Mouse (Mus musculus): ENCODE results near the gene Fbxo22. TPM values are rescaled to one million over a fixed set of nuclear protein-coding genes. Genes with fewer than 3 reads are reported as not detected.

The Fbxo22 gene
- 59.2 and 62.4 TPM in 2 replicates for polyA plus RNA-seq (2014; fragmentation: Nextera tagmentation; extraction: Ambion mirVana)

DNA sequence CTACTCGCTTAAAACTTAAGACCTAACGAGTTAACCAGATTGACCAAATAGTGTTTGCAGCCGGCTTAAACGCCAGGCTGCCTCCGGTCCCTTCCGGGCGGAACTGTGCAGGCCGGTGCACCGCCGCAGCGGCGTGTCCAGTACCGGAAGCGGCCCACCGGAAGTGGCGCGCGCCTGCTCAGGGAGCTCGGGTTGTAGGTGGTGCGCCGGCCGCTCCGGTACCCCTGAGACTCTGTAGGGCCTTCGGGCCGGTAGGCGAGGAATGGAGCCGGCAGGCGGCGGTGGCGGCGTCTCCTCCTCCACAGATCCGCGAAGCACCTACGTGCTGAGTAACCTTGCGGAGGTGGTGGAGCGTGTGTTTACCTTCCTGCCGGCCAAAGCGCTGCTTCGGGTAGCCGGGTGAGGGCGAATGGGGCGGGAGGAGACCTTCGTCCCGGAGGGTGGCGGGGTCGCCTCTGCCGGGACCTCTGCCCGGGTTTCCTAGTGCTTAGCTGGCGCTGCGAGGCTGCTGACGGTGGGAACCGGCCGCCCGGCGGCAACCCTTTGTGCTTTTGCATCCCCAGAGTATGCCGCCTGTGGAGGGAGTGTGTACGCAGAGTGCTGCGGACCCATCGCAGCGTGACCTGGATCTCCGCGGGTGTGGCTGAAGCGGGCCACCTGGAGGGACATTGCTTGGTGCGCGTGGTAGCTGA is at the start of gene Fbxo22:
Gene Fbxo22 (plus strand): TSS at position 136 of the 692 bp plus-strand sequence.
- peak within 1 kb of the TSS; percentile 77 to 89 for H3K4me3 ChIP-seq (ENCODE audit: control insufficient read depth in 1 of 2, insufficient read depth in 1 of 2, low read depth in 1 of 2, low read length in 2 of 2)
- H3K36me3 ChIP-seq (ENCODE audit: control insufficient read depth, insufficient read depth, low read length) = peaks cover 30% of the 10 kb centered on the region
- H3K9ac ChIP-seq (ENCODE audit: low read length) = peak within 1 kb of the TSS; percentile 84
- H3K27me3 ChIP-seq (ENCODE audit: control insufficient read depth, insufficient read depth, low read length) = no peaks in the 10 kb centered on the region
- ATAC-seq (ENCODE audit: insufficient number of reproducible peaks, insufficient read depth, low FRiP score, low read depth) = peak; percentile 92
- H3K4me1 ChIP-seq (ENCODE audit: control insufficient read depth in 2 of 2, insufficient read depth in 2 of 2, low read length in 2 of 2) = peaks cover 8 to 26% of the 10 kb centered on the region in 2 experiments
- H3K27ac ChIP-seq (replicated peaks in 1 of 2; ENCODE audit: control insufficient read depth in 1 of 2, insufficient read depth in 1 of 2, low read depth in 2 of 2, low read length in 2 of 2) = peak within 1 kb of the TSS; percentile 83 to 88
- H3K9me3 ChIP-seq (ENCODE audit: control insufficient read depth, low read length) = no peaks in the 10 kb centered on the region
- WGBS = under 1% methylated on average over 65 of the region's 65 CpGs
- peak within 1 kb of the TSS; percentile 77 for H3K4me2 ChIP-seq (ENCODE audit: low read length)

- WGBS = 59% methylated on average over 7 of the region's 7 CpGs
- Histone ChIP-seq H3K27ac (replicated peaks in 1 of 2; ENCODE audit: control insufficient read depth in 1 of 2, insufficient read depth in 1 of 2, low read depth in 2 of 2, low read length in 2 of 2) (no peak overlapping the region), H3K4me1 (ENCODE audit: control insufficient read depth in 2 of 2, insufficient read depth in 2 of 2, low read length in 2 of 2) (no peaks in the 10 kb centered on the region), H3K4me3 (ENCODE audit: control insufficient read depth in 1 of 2, insufficient read depth in 1 of 2, low read depth in 1 of 2, low read length in 2 of 2) (no peak overlapping the region), H3K9ac (ENCODE audit: low read length) (no peak overlapping the region), H3K9me3 (ENCODE audit: control insufficient read depth, low read length) (no peaks in the 10 kb centered on the region), H3K4me2 (ENCODE audit: low read length) (no peak overlapping the region), H3K27me3 (ENCODE audit: control insufficient read depth, insufficient read depth, low read length) (no peaks in the 10 kb centered on the region), H3K36me3 (ENCODE audit: control insufficient read depth, insufficient read depth, low read length) (peaks cover 26% of the 10 kb centered on the region)
- no peak for ATAC-seq (ENCODE audit: insufficient number of reproducible peaks, insufficient read depth, low FRiP score, low read depth)
Measured at GRCm38 (mm10) chr9:55170655-55171412, 37.9 kb upstream of the Fbxo22 start.

GRCm38 (mm10) chr9:55172195-55172685 is 36.5 kb upstream of the Fbxo22 start:
- ATAC-seq (ENCODE audit: insufficient number of reproducible peaks, insufficient read depth, low FRiP score, low read depth) = no peak
- 89% methylated on average over 1 of the region's 1 CpGs for WGBS
- H3K27me3 ChIP-seq (ENCODE audit: control insufficient read depth, insufficient read depth, low read length) = no peaks in the 10 kb centered on the region
- no peaks in the 10 kb centered on the region for H3K9me3 ChIP-seq (ENCODE audit: control insufficient read depth, low read length)
- H3K9ac ChIP-seq (ENCODE audit: low read length) = no peak overlapping the region
- H3K4me1 ChIP-seq (ENCODE audit: control insufficient read depth in 2 of 2, insufficient read depth in 2 of 2, low read length in 2 of 2) = no peaks in the 10 kb centered on the region
- H3K27ac ChIP-seq (replicated peaks in 1 of 2; ENCODE audit: control insufficient read depth in 1 of 2, insufficient read depth in 1 of 2, low read depth in 2 of 2, low read length in 2 of 2) = no peak overlapping the region
- no peak overlapping the region for H3K4me2 ChIP-seq (ENCODE audit: low read length)
- H3K36me3 ChIP-seq (ENCODE audit: control insufficient read depth, insufficient read depth, low read length) = peaks cover 16% of the 10 kb centered on the region; the same call in 1 of the 2 replicates
- no peak overlapping the region for H3K4me3 ChIP-seq (ENCODE audit: control insufficient read depth in 1 of 2, insufficient read depth in 1 of 2, low read depth in 1 of 2, low read length in 2 of 2)

DNA sequence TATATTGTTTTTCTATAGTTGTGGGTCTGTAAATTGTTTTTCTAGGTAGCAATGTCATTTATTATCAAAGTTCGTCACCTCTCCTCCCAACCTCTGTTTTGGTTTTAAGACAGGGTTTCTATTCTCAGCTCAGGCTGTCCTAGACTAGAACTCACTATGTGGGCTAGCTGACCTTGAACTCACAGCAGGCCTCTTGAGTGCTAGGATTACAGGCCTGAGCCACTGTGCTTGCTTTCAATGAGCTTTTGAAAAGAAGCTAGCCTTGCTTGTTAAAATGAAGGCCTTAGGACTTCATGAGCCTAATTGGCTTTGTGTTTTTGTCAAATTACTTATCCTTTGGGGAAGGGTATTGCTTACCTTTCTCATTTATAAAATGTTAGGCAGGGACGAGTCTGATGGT is 34.5 kb upstream of the Fbxo22 start:
- Histone ChIP-seq H3K9ac (ENCODE audit: low read length) (no peak overlapping the region), H3K4me1 (ENCODE audit: control insufficient read depth in 2 of 2, insufficient read depth in 2 of 2, low read length in 2 of 2) (no peaks in the 10 kb centered on the region), H3K36me3 (ENCODE audit: control insufficient read depth, insufficient read depth, low read length) (0 out of 2 replicates have a peak, but pooled peaks cover 3% of the 10 kb centered on the region), H3K4me3 (ENCODE audit: control insufficient read depth in 1 of 2, insufficient read depth in 1 of 2, low read depth in 1 of 2, low read length in 2 of 2) (no peak overlapping the region), H3K4me2 (ENCODE audit: low read length) (no peak overlapping the region), H3K27me3 (ENCODE audit: control insufficient read depth, insufficient read depth, low read length) (no peaks in the 10 kb centered on the region), H3K27ac (replicated peaks in 1 of 2; ENCODE audit: control insufficient read depth in 1 of 2, insufficient read depth in 1 of 2, low read depth in 2 of 2, low read length in 2 of 2) (no peak overlapping the region), H3K9me3 (ENCODE audit: control insufficient read depth, low read length) (no peaks in the 10 kb centered on the region)
- whole genome bisulfite sequencing = 75% methylated on average over 2 of the region's 2 CpGs
- no peak for ATAC-seq (ENCODE audit: insufficient number of reproducible peaks, insufficient read depth, low FRiP score, low read depth)

DNA sequence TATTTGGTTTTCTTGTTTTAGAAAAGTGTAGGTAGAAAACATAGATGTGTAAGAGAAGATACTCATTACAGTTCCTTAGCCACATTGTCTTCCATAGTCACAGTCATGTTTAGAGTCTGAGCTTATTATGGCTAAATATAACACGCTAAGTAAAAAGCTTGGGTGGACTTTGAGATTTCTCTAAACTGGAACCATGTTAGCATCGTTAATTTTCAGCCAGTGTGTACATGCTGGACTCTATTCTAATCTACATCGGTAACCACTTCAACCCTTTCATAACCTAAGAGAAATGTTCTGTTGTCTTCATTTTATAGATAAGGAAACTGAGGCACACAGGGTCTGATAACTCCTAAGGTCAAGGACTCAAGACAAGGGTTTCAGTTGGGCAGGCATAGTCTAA is 12.8 kb upstream of the Fbxo22 start:
- H3K9me3 ChIP-seq (ENCODE audit: control insufficient read depth, low read length) = no peaks in the 10 kb centered on the region
- H3K4me2 ChIP-seq (ENCODE audit: low read length) = no peak overlapping the region
- H3K9ac ChIP-seq (ENCODE audit: low read length) = no peak overlapping the region
- H3K27me3 ChIP-seq (ENCODE audit: control insufficient read depth, insufficient read depth, low read length) = no peaks in the 10 kb centered on the region
- WGBS = 86% methylated on average over 3 of the region's 3 CpGs
- H3K36me3 ChIP-seq (ENCODE audit: control insufficient read depth, insufficient read depth, low read length) = peaks cover 35% of the 10 kb centered on the region
- H3K4me1 ChIP-seq (ENCODE audit: control insufficient read depth in 2 of 2, insufficient read depth in 2 of 2, low read length in 2 of 2) = peaks cover 0 to 2% of the 10 kb centered on the region in 2 experiments; a peak in 1 of 4 replicates
- no peak for ATAC-seq (ENCODE audit: insufficient number of reproducible peaks, insufficient read depth, low FRiP score, low read depth)
- H3K27ac ChIP-seq (replicated peaks in 1 of 2; ENCODE audit: control insufficient read depth in 1 of 2, insufficient read depth in 1 of 2, low read depth in 2 of 2, low read length in 2 of 2) = no peak overlapping the region
- no peak overlapping the region for H3K4me3 ChIP-seq (ENCODE audit: control insufficient read depth in 1 of 2, insufficient read depth in 1 of 2, low read depth in 1 of 2, low read length in 2 of 2)

DNA sequence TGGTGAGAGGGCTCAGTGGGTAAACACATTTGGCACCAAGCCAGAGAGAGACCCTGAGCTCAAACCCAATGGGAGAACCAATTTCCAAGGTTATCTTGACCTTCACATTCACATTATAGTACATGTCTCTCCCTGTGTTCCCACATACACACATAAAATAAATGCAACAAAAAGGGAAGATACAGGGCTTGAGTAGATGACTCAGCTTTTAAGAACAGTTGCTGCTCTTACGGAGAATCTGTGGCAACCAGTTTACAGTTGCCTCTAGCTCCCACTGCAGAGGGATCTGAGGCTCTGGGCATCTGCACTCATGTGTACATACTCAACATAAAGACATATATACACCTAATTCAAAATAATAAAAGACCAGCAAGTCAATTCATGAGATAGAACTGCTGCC is 10.5 kb upstream of the Fbxo22 start:
- WGBS = 84% methylated on average over 1 of the region's 1 CpGs

GRCm38 (mm10) chr9:55199348-55199747 is 9.4 kb upstream of the Fbxo22 start:
- no peaks in the 10 kb centered on the region for H3K9me3 ChIP-seq (ENCODE audit: control insufficient read depth, low read length)
- no peaks in the 10 kb centered on the region for H3K27me3 ChIP-seq (ENCODE audit: control insufficient read depth, insufficient read depth, low read length)
- no peak overlapping the region for H3K4me2 ChIP-seq (ENCODE audit: low read length)
- H3K36me3 ChIP-seq (ENCODE audit: control insufficient read depth, insufficient read depth, low read length) = peaks cover 23% of the 10 kb centered on the region
- 42% methylated on average over 2 of the region's 2 CpGs for WGBS
- H3K9ac ChIP-seq (ENCODE audit: low read length) = 0 out of 2 replicates have a peak overlapping the region, but pooled peaks have one; percentile 21
- H3K4me3 ChIP-seq (ENCODE audit: control insufficient read depth in 1 of 2, insufficient read depth in 1 of 2, low read depth in 1 of 2, low read length in 2 of 2) = no peak overlapping the region
- ATAC-seq (ENCODE audit: insufficient number of reproducible peaks, insufficient read depth, low FRiP score, low read depth) = 0 out of 2 replicates have a peak, but pooled peaks have one; percentile 47
- peak overlapping the region in 1 of 2 experiments; percentile 53; a peak in 1 of 4 replicates for H3K27ac ChIP-seq (replicated peaks in 1 of 2; ENCODE audit: control insufficient read depth in 1 of 2, insufficient read depth in 1 of 2, low read depth in 2 of 2, low read length in 2 of 2)
- H3K4me1 ChIP-seq (ENCODE audit: control insufficient read depth in 2 of 2, insufficient read depth in 2 of 2, low read length in 2 of 2) = peaks cover 0 to 2% of the 10 kb centered on the region in 2 experiments; a peak in 1 of 4 replicates

More for the DNA sequence above, 10.5 kb upstream of the Fbxo22 start:
- Histone ChIP-seq H3K4me3 (ENCODE audit: control insufficient read depth in 1 of 2, insufficient read depth in 1 of 2, low read depth in 1 of 2, low read length in 2 of 2) (no peak overlapping the region), H3K4me1 (ENCODE audit: control insufficient read depth in 2 of 2, insufficient read depth in 2 of 2, low read length in 2 of 2) (peaks cover 0 to 2% of the 10 kb centered on the region in 2 experiments; a peak in 1 of 4 replicates), H3K4me2 (ENCODE audit: low read length) (no peak overlapping the region), H3K27ac (replicated peaks in 1 of 2; ENCODE audit: control insufficient read depth in 1 of 2, insufficient read depth in 1 of 2, low read depth in 2 of 2, low read length in 2 of 2) (no peak overlapping the region), H3K27me3 (ENCODE audit: control insufficient read depth, insufficient read depth, low read length) (no peaks in the 10 kb centered on the region), H3K9ac (ENCODE audit: low read length) (no peak overlapping the region), H3K36me3 (ENCODE audit: control insufficient read depth, insufficient read depth, low read length) (peaks cover 24% of the 10 kb centered on the region), H3K9me3 (ENCODE audit: control insufficient read depth, low read length) (no peaks in the 10 kb centered on the region)
- ATAC-seq (ENCODE audit: insufficient number of reproducible peaks, insufficient read depth, low FRiP score, low read depth) = no peak

All from heart, embryonic 14.5 days (tissue).